ENCODE assay signal across 8 mouse cellular contexts in the genomic region with DNA sequence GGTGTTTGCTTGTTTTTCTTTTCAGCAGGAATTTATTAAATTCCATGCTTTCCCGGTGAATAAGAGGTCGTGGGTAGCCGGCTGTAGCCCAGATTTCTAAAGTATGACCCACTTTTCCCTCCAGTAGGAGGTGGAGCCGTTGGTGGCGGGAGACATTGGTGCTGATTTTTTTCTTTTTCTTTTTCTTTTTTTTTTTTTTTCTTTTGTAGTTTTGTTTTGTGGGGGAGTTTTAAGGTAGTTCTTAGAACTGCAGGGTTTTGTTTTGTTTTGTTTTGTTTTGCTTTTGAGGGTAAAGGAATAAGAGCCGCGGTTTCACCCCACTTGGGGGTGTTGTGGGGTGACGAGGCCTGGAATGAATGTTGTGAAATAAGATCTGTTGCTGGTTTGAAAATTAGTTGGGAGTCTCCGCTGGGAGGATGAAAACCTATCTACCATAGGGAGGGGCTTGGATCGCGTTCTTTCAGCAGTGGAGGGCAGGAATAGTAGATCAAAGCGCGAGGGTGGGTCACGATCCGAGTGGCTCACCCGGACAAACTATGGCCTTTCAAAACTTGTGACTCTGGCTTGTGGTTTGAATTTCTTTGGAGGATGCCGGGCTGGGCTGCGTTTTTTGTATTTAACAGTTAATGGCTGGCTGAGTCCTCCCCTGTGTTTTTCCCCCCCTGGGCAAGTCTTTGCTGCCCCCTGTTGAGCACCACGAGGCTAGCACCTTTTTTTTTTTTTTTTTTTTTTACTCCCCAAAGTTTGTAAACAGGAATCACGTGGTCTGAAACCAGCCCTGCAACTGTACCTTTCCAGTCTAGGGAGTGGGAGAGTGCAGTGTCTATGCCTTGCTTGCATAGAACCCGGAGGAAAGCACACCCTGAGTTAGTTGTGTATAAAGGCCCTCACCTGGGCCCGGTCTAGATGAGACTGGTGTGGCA. TPM values are rescaled to one million over a fixed set of nuclear protein-coding genes. Genes with fewer than 3 reads are reported as not detected.
DNase-seq lines count a peak whose midpoint lies in the region; ATAC-seq lines count a peak whose summit lies in the region.

No protein-coding gene starts in this region.

- H3K9me3 ChIP-seq in embryonic facial prominence, embryonic 14.5 days (ENCODE audit: control insufficient read depth, low read length): no peaks in the 10 kb centered on the region
- H3K9me3 ChIP-seq in heart, embryonic 12.5 days (replicated peaks): no peaks in the 10 kb centered on the region
- no peaks in the 10 kb centered on the region for H3K9me3 ChIP-seq in kidney, embryonic 15.5 days (replicated peaks)
- no peaks in the 10 kb centered on the region for H3K9me3 ChIP-seq in liver, embryonic 13.5 days (replicated peaks)
- no peaks in the 10 kb centered on the region for H3K9me3 ChIP-seq in stomach, embryonic 16.5 days (replicated peaks; ENCODE audit: control insufficient read depth, low read length)

- peak overlapping the region; percentile 93 for H3K9ac ChIP-seq in embryonic facial prominence, embryonic 14.5 days (ENCODE audit: low read depth, low read length)
- H3K9ac ChIP-seq in heart, embryonic 12.5 days: peak overlapping the region; percentile 94
- H3K9ac ChIP-seq in kidney, embryonic 15.5 days: peak overlapping the region; percentile 80
- peak overlapping the region; percentile 100 for H3K9ac ChIP-seq in liver, embryonic 13.5 days
- peak overlapping the region; percentile 90 for H3K9ac ChIP-seq in stomach, embryonic 16.5 days (ENCODE audit: low read length)

- WGBS in embryonic facial prominence, embryonic 14.5 days: 1% methylated on average over 22 of the region's 22 CpGs
- 3% methylated on average over 22 of the region's 22 CpGs for WGBS in heart, embryonic 12.5 days
- WGBS in kidney, embryonic 15.5 days: 1% methylated on average over 22 of the region's 22 CpGs
- WGBS in liver, embryonic 13.5 days (ENCODE audit: insufficient replicate concordance): under 1% methylated on average over 22 of the region's 22 CpGs
- 2% methylated on average over 22 of the region's 22 CpGs for WGBS in stomach, embryonic 16.5 days

- no peak; the same call in 1 of the 2 replicates for ATAC-seq in embryonic facial prominence, embryonic 14.5 days (ENCODE audit: low read depth)
- ATAC-seq in heart, embryonic 12.5 days (ENCODE audit: insufficient number of reproducible peaks, low FRiP score): no peak
- ATAC-seq in kidney, embryonic 15.5 days (replicated peaks; ENCODE audit: low FRiP score): no peak
- no peak for ATAC-seq in liver, embryonic 13.5 days (ENCODE audit: low read depth)
- ATAC-seq in stomach, embryonic 16.5 days (ENCODE audit: insufficient read depth, low FRiP score): no peak

- H3K36me3 ChIP-seq in embryonic facial prominence, embryonic 14.5 days (ENCODE audit: control insufficient read depth, insufficient read depth, low read length): peaks cover 15% of the 10 kb centered on the region
- H3K36me3 ChIP-seq in heart, embryonic 12.5 days: peaks cover 25% of the 10 kb centered on the region
- peaks cover 19% of the 10 kb centered on the region for H3K36me3 ChIP-seq in kidney, embryonic 15.5 days
- peaks cover 57% of the 10 kb centered on the region for H3K36me3 ChIP-seq in liver, embryonic 13.5 days
- H3K36me3 ChIP-seq in stomach, embryonic 16.5 days (ENCODE audit: control insufficient read depth, insufficient read depth, low read length): peaks cover 9% of the 10 kb centered on the region; the same call in 1 of the 2 replicates

- peak overlapping the region; percentile 92 for H3K4me2 ChIP-seq in embryonic facial prominence, embryonic 14.5 days (ENCODE audit: low read depth, low read length)
- peak overlapping the region; percentile 95 for H3K4me2 ChIP-seq in heart, embryonic 12.5 days
- H3K4me2 ChIP-seq in kidney, embryonic 15.5 days: peak overlapping the region; percentile 91
- H3K4me2 ChIP-seq in liver, embryonic 13.5 days: peak overlapping the region; percentile 82
- peak overlapping the region; percentile 91 for H3K4me2 ChIP-seq in stomach, embryonic 16.5 days (ENCODE audit: low read depth, low read length)

- peak; percentile 83 to 84 for DNase-seq in B cell, adult 2 months
- peak; percentile 85 for DNase-seq in adrenal gland, postnatal 14 days
- peak; percentile 86 for DNase-seq in embryonic facial prominence, embryonic 14.5 days (ENCODE audit: low spot score)
- peak; percentile 68 for DNase-seq in liver, embryonic 13.5 days
- DNase-seq in natural killer cell, adult 2 months (ENCODE audit: low spot score in 2 of 2): peak; percentile 88 to 89

- H3K4me1 ChIP-seq in embryonic facial prominence, embryonic 14.5 days (ENCODE audit: control insufficient read depth, insufficient read depth, low read length): peaks cover 11% of the 10 kb centered on the region
- H3K4me1 ChIP-seq in heart, embryonic 12.5 days (replicated peaks): peaks cover 24% of the 10 kb centered on the region
- peaks cover 32% of the 10 kb centered on the region for H3K4me1 ChIP-seq in kidney, embryonic 15.5 days
- peaks cover 61% of the 10 kb centered on the region for H3K4me1 ChIP-seq in liver, embryonic 13.5 days (replicated peaks)
- H3K4me1 ChIP-seq in stomach, embryonic 16.5 days (ENCODE audit: control insufficient read depth, insufficient read depth, low read length): peaks cover 18% of the 10 kb centered on the region

- H3K27ac ChIP-seq in embryonic facial prominence, embryonic 14.5 days (replicated peaks; ENCODE audit: low read depth, low read length): peak overlapping the region; percentile 91
- peak overlapping the region; percentile 93 for H3K27ac ChIP-seq in heart, embryonic 12.5 days (ENCODE audit: poor library complexity, severe bottlenecking)
- H3K27ac ChIP-seq in kidney, embryonic 15.5 days: peak overlapping the region; percentile 92
- H3K27ac ChIP-seq in liver, embryonic 13.5 days: peak overlapping the region; percentile 99
- peak overlapping the region; percentile 91 for H3K27ac ChIP-seq in stomach, embryonic 16.5 days (ENCODE audit: low read length)

- H3K4me3 ChIP-seq in embryonic facial prominence, embryonic 14.5 days (ENCODE audit: low read depth, low read length): peak overlapping the region; percentile 96
- H3K4me3 ChIP-seq in heart, embryonic 12.5 days: peak overlapping the region; percentile 85
- peak overlapping the region; percentile 70 for H3K4me3 ChIP-seq in kidney, embryonic 15.5 days (replicated peaks)
- H3K4me3 ChIP-seq in liver, embryonic 13.5 days (replicated peaks): peak overlapping the region; percentile 100
- H3K4me3 ChIP-seq in stomach, embryonic 16.5 days (replicated peaks; ENCODE audit: low read length): peak overlapping the region; percentile 90

- no peaks in the 10 kb centered on the region for H3K27me3 ChIP-seq in embryonic facial prominence, embryonic 14.5 days (replicated peaks; ENCODE audit: control insufficient read depth, insufficient read depth, low read length)
- H3K27me3 ChIP-seq in heart, embryonic 12.5 days (replicated peaks): no peaks in the 10 kb centered on the region
- no peaks in the 10 kb centered on the region for H3K27me3 ChIP-seq in kidney, embryonic 15.5 days
- no peaks in the 10 kb centered on the region for H3K27me3 ChIP-seq in liver, embryonic 13.5 days
- no peaks in the 10 kb centered on the region for H3K27me3 ChIP-seq in stomach, embryonic 16.5 days (ENCODE audit: control insufficient read depth, insufficient read depth, low read length)

RNA-seq across cellular contexts. Expression of gene Pim1, which starts 2.0 kb away (rescaled TPM):
- 104 and 129 TPM in 2 replicates for total RNA-seq in adrenal gland, postnatal 14 days (2021)
- polyA plus RNA-seq in embryonic facial prominence, embryonic 14.5 days (2014; fragmentation: Nextera tagmentation; extraction: Ambion mirVana): 10.7 and 13.6 TPM in 2 replicates
- polyA plus RNA-seq in heart, embryonic 12.5 days (2016; fragmentation: Nextera tagmentation; extraction: Ambion mirVana): 25.1 and 27.0 TPM in 2 replicates
- 17.8 and 17.9 TPM in 2 replicates for polyA plus RNA-seq in kidney, embryonic 15.5 days (2015; fragmentation: Nextera tagmentation; extraction: Ambion mirVana)
- 105 and 110 TPM in 2 replicates for polyA plus RNA-seq in liver, embryonic 13.5 days (2015; fragmentation: Nextera tagmentation; extraction: Ambion mirVana)
- 11.8 and 13.5 TPM in 2 replicates for polyA plus RNA-seq in stomach, embryonic 16.5 days (2015; fragmentation: Nextera tagmentation; extraction: Ambion mirVana)

RNA-seq across cellular contexts. Expression of gene Gm17657, which starts 56.9 kb away (rescaled TPM):
- not detected in 2 replicates for total RNA-seq in adrenal gland, postnatal 14 days (2021)
- not detected in 2 replicates for polyA plus RNA-seq in embryonic facial prominence, embryonic 14.5 days (2014; fragmentation: Nextera tagmentation; extraction: Ambion mirVana)
- not detected in 2 replicates for polyA plus RNA-seq in heart, embryonic 12.5 days (2016; fragmentation: Nextera tagmentation; extraction: Ambion mirVana)
- not detected in 2 replicates for polyA plus RNA-seq in kidney, embryonic 15.5 days (2015; fragmentation: Nextera tagmentation; extraction: Ambion mirVana)
- polyA plus RNA-seq in liver, embryonic 13.5 days (2015; fragmentation: Nextera tagmentation; extraction: Ambion mirVana): not detected in 2 replicates
- not detected in 2 replicates for polyA plus RNA-seq in stomach, embryonic 16.5 days (2015; fragmentation: Nextera tagmentation; extraction: Ambion mirVana)

RNA-seq across cellular contexts. Expression of gene Tbc1d22b, which starts 57.1 kb away (rescaled TPM):
- total RNA-seq in adrenal gland, postnatal 14 days (2021): 23.7 and 24.6 TPM in 2 replicates
- polyA plus RNA-seq in embryonic facial prominence, embryonic 14.5 days (2014; fragmentation: Nextera tagmentation; extraction: Ambion mirVana): 12.3 and 12.6 TPM in 2 replicates
- polyA plus RNA-seq in heart, embryonic 12.5 days (2016; fragmentation: Nextera tagmentation; extraction: Ambion mirVana): 13.8 and 14.9 TPM in 2 replicates
- 16.7 and 19.3 TPM in 2 replicates for polyA plus RNA-seq in kidney, embryonic 15.5 days (2015; fragmentation: Nextera tagmentation; extraction: Ambion mirVana)
- 3.2 and 4.9 TPM in 2 replicates for polyA plus RNA-seq in liver, embryonic 13.5 days (2015; fragmentation: Nextera tagmentation; extraction: Ambion mirVana)
- 10.9 and 12.2 TPM in 2 replicates for polyA plus RNA-seq in stomach, embryonic 16.5 days (2015; fragmentation: Nextera tagmentation; extraction: Ambion mirVana)

RNA-seq across cellular contexts. Expression of gene Tmem217, which starts 59.7 kb away (rescaled TPM):
- total RNA-seq in adrenal gland, postnatal 14 days (2021): not detected in 2 replicates
- polyA plus RNA-seq in embryonic facial prominence, embryonic 14.5 days (2014; fragmentation: Nextera tagmentation; extraction: Ambion mirVana): 0.18 and 0.30 TPM in 2 replicates
- 0.80 and 1.0 TPM in 2 replicates for polyA plus RNA-seq in heart, embryonic 12.5 days (2016; fragmentation: Nextera tagmentation; extraction: Ambion mirVana)
- 0.80 and 1.2 TPM in 2 replicates for polyA plus RNA-seq in kidney, embryonic 15.5 days (2015; fragmentation: Nextera tagmentation; extraction: Ambion mirVana)
- 0.23 TPM in 2 replicates for polyA plus RNA-seq in liver, embryonic 13.5 days (2015; fragmentation: Nextera tagmentation; extraction: Ambion mirVana)
- 0.61 and 0.65 TPM in 2 replicates for polyA plus RNA-seq in stomach, embryonic 16.5 days (2015; fragmentation: Nextera tagmentation; extraction: Ambion mirVana)
